Mouse (Mus musculus): ENCODE data around the gene Cdca7l. TPM values are rescaled to one million over a fixed set of nuclear protein-coding genes. Genes with fewer than 3 reads are reported as not detected.
A peak's percentile ranks its signal among the peaks of the same experiment; 100 is the strongest.

The Cdca7l gene
- total RNA-seq, 2 experiments from 2014 or later, result 75.7 to 145 TPM

DNA sequence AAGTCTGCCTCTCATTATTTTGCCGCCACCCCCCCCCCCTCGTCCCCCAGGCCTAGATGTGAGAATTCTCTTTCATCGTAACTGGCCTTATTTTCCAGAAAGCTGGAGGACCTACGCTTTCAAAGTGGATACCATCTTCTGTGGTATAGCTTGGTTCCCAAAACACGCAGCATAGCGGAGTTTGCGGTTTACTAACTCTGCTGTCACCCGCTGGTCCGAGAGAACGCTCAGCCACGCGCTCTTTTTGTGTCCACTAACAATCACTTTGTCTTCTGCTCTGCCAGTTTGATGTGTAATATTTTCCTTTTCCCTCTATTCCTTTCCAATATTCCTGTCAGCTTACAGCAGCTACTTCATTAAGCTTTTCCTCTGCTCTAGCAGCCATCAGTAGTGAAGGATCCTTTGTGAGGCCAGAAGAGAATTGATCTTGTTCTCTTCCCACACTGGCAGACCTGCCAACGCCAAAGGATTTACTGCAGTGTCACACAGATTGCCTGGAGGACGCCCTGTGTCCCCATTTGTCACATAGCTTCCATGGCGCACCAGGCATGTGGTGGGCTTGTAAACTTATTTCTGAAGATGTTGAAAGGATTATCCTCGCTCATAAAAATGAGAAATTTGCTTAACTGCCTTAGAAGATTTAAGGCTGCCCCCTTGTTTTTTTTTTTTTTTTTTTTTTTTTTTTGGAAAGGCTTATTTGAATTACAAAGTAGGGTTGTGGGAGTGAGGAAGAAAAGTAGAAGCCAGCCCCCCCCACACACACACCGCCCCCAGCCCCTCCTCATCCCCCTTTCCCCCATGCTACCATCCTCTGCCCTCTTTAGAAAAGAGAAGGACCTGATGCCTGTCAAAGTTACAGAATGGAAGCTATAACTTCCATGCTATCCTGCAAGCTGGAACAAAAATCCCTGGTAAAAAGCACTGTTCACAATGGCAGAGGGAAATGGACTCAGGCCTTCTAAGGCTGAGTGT lies 4.6 kb downstream of the Cdca7l start:
- no peak for ATAC-seq (replicated peaks; ENCODE audit: poor library complexity, severe bottlenecking)

- peak; percentile 4; the same call in 1 of the 2 replicates for ATAC-seq (replicated peaks; ENCODE audit: poor library complexity, severe bottlenecking)
These were observed 5.4 kb downstream of the Cdca7l start for GRCm38 (mm10) chr12:117809327-117810017.

GRCm38 (mm10) chr12:117810074-117810473 lies 6.0 kb downstream of the Cdca7l start:
- peak; percentile 97 for ATAC-seq (replicated peaks; ENCODE audit: poor library complexity, severe bottlenecking)

- ATAC-seq (replicated peaks; ENCODE audit: poor library complexity, severe bottlenecking), result peak; percentile 79
These were observed 16.2 kb downstream of the Cdca7l start for GRCm38 (mm10) chr12:117820138-117820858.

DNA sequence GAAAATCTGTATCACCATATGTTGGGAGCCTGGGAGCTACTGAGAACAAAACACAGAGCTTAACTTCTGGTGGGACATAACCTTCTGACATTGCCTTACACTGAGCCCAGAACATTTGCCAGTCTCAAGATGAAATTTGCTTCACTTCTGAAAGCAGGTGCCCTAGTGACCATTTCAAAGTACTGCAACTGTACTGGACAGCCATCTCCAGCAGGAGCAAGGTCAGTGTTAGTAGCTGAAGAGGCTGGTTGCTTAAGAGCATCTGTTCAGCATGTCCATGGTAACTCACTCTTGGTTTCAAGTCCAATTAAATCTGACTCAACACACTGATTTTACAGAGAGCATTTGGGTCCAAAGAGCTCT lies 16.8 kb downstream of the Cdca7l start:
- ATAC-seq (replicated peaks; ENCODE audit: poor library complexity, severe bottlenecking), result peak; percentile 82

DNA sequence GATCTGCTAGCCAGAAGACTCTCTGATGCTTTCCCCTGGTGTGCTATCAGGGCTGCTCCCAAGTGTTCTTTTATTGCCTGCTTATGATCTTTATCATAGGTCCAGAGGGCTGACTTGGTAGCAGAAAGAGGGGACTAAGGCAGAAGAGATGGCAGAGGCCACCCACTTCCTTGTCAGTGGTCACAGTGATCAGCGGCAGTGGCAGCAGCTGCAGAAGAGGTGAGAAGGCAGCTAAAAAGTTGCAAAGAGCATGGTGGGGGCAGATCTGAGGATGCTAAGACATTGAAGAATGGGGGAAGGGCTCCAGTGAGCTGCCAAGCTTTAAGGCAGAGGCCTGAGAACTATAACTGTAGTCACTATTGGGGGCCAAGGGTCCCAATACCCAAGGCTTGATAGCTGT lies 17.3 kb downstream of the Cdca7l start:
- ATAC-seq (replicated peaks; ENCODE audit: poor library complexity, severe bottlenecking), result no peak

DNA sequence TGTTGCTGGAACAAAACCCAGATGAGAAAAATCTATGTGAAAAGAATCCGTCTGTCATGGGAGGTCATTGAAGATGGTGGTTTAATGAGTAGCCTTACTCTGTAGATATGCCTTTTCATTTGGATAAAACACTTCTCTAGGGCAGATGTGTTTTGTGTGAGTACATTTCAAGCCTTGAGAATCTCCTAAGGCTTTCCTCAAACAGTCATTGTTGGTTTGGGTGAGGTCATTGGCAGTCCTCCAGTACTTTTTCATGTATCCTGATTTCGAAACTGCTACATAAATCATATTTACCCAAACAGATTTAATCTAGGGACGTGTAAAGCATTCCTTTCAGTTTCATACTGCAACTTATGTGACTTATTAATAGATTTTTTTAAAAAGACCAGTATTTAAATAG lies 24.3 kb downstream of the Cdca7l start:
- peak; percentile 52 for ATAC-seq (replicated peaks; ENCODE audit: poor library complexity, severe bottlenecking)

GRCm38 (mm10) chr12:117831351-117831961 lies 27.4 kb downstream of the Cdca7l start:
- peak; percentile 79 for ATAC-seq (replicated peaks; ENCODE audit: poor library complexity, severe bottlenecking)

- peak; percentile 73 for ATAC-seq (replicated peaks; ENCODE audit: poor library complexity, severe bottlenecking)
These were observed 28.1 kb downstream of the Cdca7l start for GRCm38 (mm10) chr12:117832190-117832589.

- no peak for ATAC-seq (replicated peaks; ENCODE audit: poor library complexity, severe bottlenecking)
These were observed 30.6 kb downstream of the Cdca7l start for GRCm38 (mm10) chr12:117834652-117835051.

DNA sequence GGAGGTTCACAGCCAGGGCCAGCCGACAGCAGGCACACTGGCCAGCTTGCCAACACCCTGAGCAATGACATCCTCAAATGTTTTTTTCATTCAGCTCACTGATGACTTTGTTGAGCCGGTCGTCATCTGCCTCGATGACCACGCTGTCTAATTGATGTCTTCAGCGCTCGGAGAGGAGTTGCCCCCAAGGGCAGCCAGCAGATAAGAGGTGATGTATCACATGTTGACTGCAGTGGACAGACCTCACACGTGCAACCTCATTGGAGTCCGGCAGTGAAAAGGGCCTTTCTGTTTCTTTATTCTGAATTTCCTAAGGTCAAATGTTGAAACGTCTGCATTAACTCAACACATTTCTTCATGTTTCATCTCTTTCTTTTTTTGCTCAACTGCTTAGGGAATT lies 31.3 kb downstream of the Cdca7l start:
- no peak for ATAC-seq (replicated peaks; ENCODE audit: poor library complexity, severe bottlenecking)

GRCm38 (mm10) chr12:117837376-117837775 lies 33.3 kb downstream of the Cdca7l start:
- peak; percentile 85 for ATAC-seq (replicated peaks; ENCODE audit: poor library complexity, severe bottlenecking)

DNA sequence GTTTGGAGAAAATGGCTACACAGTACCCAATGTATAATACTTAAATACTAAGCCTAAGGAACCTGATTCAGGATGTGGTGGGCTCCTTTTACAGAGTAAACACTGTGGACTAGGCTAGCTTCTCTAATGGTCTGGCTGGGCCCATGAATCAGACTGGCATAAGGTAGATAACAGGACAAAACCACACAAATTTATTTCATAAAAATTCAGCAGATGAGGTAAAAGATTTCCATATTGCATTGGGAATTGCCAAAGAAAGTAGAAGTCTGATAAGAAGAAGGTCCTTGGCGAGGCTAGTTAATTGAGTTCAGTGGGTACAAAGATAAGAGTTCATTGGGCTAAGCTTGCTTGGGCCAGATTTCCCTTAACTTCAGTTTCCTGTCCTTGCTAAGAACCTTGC lies 36.6 kb downstream of the Cdca7l start:
- no peak for ATAC-seq (replicated peaks; ENCODE audit: poor library complexity, severe bottlenecking)

DNA sequence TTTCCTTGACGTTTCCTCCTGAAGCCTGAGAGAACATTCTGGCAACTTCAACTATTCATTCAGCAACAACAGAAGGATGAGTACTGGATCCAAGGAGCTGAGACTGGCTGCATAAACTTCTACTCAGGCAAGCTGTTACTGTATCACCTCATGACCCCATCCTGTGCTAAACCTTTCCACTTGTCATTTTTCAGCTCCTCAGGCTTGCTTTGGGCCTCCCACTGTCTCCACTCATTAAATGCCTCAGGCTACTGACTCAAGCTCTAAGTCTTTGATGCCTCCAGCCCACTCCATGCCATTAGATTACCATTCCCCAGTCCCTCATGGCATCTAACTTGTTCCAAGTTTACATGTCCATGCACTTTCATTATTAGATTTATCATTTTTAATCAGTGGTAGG lies 38.6 kb downstream of the Cdca7l start:
- ATAC-seq (replicated peaks; ENCODE audit: poor library complexity, severe bottlenecking), result no peak

GRCm38 (mm10) chr12:117843302-117844074 lies 39.4 kb downstream of the Cdca7l start:
- ATAC-seq (replicated peaks; ENCODE audit: poor library complexity, severe bottlenecking), result peak; percentile 77

GRCm38 (mm10) chr12:117844075-117844408 lies 40.0 kb downstream of the Cdca7l start:
- no peak for ATAC-seq (replicated peaks; ENCODE audit: poor library complexity, severe bottlenecking)

DNA sequence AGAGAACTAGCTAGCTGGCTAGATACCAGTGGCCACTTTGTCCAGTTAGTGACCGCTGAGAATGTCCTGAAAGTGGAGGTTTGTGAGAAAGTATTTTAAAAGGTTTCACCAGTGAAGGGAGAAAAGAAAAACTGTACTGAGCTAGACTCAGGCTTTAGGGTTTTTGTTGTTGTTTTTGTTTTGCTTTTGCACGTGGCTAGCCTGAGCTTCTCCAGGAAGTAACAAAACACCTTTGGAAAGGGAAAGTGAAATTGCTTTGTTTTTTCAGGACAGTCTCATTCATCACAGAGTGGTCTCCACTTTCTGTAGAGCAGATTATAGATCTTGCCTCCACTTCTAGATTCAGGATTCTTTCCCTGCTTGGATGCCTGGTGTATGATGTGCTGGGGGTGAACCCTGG lies 40.8 kb downstream of the Cdca7l start:
- no peak for ATAC-seq (replicated peaks; ENCODE audit: poor library complexity, severe bottlenecking)

GRCm38 (mm10) chr12:117848621-117849020 lies 44.5 kb downstream of the Cdca7l start:
- ATAC-seq (replicated peaks; ENCODE audit: poor library complexity, severe bottlenecking), result no peak

- no peak for ATAC-seq (replicated peaks; ENCODE audit: poor library complexity, severe bottlenecking)
These were observed 46.4 kb downstream of the Cdca7l start for GRCm38 (mm10) chr12:117850472-117850871.

DNA sequence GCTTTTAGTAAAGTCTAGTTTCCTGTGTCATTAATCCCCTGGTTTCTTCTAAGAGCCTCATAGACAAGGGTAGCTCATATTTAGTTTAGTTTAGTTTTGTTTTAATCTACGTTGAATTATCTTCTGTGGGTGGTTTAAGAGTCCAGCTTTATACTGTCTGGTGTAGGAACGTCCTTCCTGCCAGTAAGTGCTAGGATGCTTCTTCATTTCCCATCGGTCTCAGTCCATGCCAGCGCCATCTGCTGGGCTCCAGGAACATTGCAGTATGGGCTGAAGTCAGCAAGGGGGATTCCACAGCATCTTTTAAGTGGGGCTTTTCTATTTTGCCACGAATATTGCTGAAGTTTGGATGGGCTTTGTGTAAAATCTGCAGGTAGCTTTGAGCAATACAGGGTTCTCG lies 49.2 kb downstream of the Cdca7l start:
- peak; percentile 95 for ATAC-seq (replicated peaks; ENCODE audit: poor library complexity, severe bottlenecking)

Measured in granulocyte monocyte progenitor cell, adult 5-6 weeks (primary cell).